Mouse (Mus musculus) E14TG2a.4 (cell line): ENCODE results near the gene Plch1.

ENCODE experiments used
- CTCF ChIP-seq: conservative IDR thresholded peaks from 2 replicates; pipeline ENCODE4 v1.5.1; 2014; ENCODE audit warnings: low read length
- NANOG ChIP-seq: IDR thresholded peaks from 2 replicates; pipeline ENCODE4 v1.6.1; 2014; ENCODE audit warnings: borderline replicate concordance, low read length, mixed read lengths
- POU5F1 ChIP-seq: IDR thresholded peaks from 2 replicates; pipeline ENCODE4 v1.6.1; 2014; ENCODE audit warnings: low read length, borderline replicate concordance

DNA sequence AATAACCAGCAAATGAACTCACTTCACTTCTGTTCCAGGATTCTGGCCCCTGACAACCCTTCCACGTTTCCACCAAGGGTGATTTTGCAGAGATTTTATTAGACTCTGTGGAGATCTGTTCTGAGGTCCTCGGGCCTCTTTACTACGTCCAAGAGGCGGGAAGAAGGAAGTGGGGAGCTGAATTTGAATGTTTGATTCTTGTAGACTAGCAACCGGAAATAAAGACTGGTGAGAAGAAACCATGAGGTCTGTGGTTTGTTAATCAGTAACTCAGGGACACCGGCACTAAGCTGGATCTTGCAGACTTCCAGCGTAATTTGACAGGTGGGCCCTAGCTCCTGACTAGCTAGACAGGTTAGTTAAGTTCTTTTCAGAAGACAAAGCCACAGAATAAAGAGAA, 5.6 kb downstream of the Plch1 start:
- no peak for TF ChIP-seq CTCF
- TF ChIP-seq NANOG, result no peak
- TF ChIP-seq POU5F1, result no peak
